25 mouse cellular contexts compared by ENCODE assay signal in the genomic region with DNA sequence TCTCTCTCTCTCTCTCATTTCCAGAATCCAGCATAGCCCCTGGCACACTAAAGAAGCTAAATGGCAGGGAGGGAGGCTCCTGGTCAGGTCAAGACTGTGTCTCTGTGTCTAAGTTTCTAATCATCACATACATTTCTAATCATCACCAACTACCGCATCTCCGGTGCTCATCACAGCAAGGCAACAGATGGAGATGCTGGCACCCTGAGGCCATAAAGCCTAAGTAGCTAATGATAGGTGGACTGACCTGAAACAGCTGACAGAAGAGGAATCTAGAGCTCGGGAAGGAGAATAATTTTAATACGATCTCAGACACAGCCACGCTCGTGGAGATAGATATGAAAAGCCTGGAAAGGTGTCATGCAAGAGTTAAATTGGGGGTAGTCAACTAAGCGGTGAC.
DNase-seq lines count a peak whose midpoint lies in the region; TF ChIP-seq lines count a peak whose summit lies in the region.
"Had no signal": no experiment of that assay in that cellular context is flagged by ENCODE, and none has a peak within 500 bp of the region (broad histone marks: within the 10 kb centered on the region; RNA-seq: fewer than 3 reads in every experiment).

No protein-coding gene starts in this region.

- peak overlapping the region; percentile 57 for H3K27ac ChIP-seq in cerebellum, adult 2 months (ENCODE audit: insufficient read depth, low read length)
- H3K27ac ChIP-seq in left cerebral cortex, adult 2 months, result no peak overlapping the region
- H3K27ac ChIP-seq: embryonic facial prominence, embryonic 12.5 days; embryonic facial prominence, embryonic 15.5 days; forebrain, embryonic 12.5 days; forebrain, embryonic 15.5 days; heart, adult 2 months; heart, embryonic 10.5 days; heart, embryonic 13.5 days; hindbrain, embryonic 12.5 days; hindbrain, embryonic 15.5 days had no signal

- intact Hi-C loops in left cerebral cortex, adult 2 months (cut with DNase I), result no loop called here

- H3K4me3 ChIP-seq in cerebellum, adult 2 months (replicated peaks; ENCODE audit: insufficient read depth, low read depth, low read length), result no peak overlapping the region
- no peak overlapping the region for H3K4me3 ChIP-seq in left cerebral cortex, adult 2 months
- H3K4me3 ChIP-seq: embryonic facial prominence, embryonic 12.5 days; embryonic facial prominence, embryonic 15.5 days; forebrain, embryonic 12.5 days; forebrain, embryonic 15.5 days; heart, adult 2 months; heart, embryonic 10.5 days; heart, embryonic 13.5 days; hindbrain, embryonic 12.5 days; hindbrain, embryonic 15.5 days had no signal

- WGBS in cerebellum, adult 2 months, result 12% methylated on average over 7 of the region's 7 CpGs

- no peak for TF ChIP-seq POLR2A in cerebellum, adult 2 months (IDR thresholded peaks at IDR 0.05; ENCODE audit: borderline replicate concordance, insufficient read depth, low read length)

- H3K27me3 ChIP-seq in cerebellum, adult 2 months (ENCODE audit: control insufficient read depth, insufficient read depth, low read length), result no peaks in the 10 kb centered on the region
- H3K27me3 ChIP-seq: CH12.LX; embryonic facial prominence, embryonic 12.5 days; embryonic facial prominence, embryonic 15.5 days; forebrain, embryonic 12.5 days; forebrain, embryonic 15.5 days; heart, embryonic 13.5 days; hindbrain, embryonic 12.5 days; hindbrain, embryonic 15.5 days; Patski had no signal

- H3K4me1 ChIP-seq in cerebellum, adult 2 months (ENCODE audit: control insufficient read depth, insufficient read depth, low read length), result peaks cover 21% of the 10 kb centered on the region
- H3K4me1 ChIP-seq: embryonic facial prominence, embryonic 12.5 days; embryonic facial prominence, embryonic 15.5 days; forebrain, embryonic 15.5 days; heart, embryonic 10.5 days; heart, embryonic 13.5 days; hindbrain, embryonic 12.5 days; hindbrain, embryonic 15.5 days had no signal

- no peak for TF ChIP-seq CTCF in cerebellum, adult 2 months (IDR thresholded peaks at IDR 0.05; ENCODE audit: borderline replicate concordance, insufficient read depth, low read depth, low read length)
- no peak for TF ChIP-seq CTCF in left cerebral cortex, adult 2 months (IDR thresholded peaks at IDR 0.05)

- peak; percentile 46 for DNase-seq in cerebellum, adult 11 months
- DNase-seq in cerebellum, postnatal 4 days (ENCODE audit: low spot score in 2 of 2), result no peak
- peak; percentile 54 to 75 for DNase-seq in cerebellum, adult 2 months
- peak; percentile 52 to 56 for DNase-seq in cerebellum, postnatal 14 days
- no peak for DNase-seq in kidney, postnatal 36 days
- DNase-seq in left cerebral cortex, adult 2 months (ENCODE audit: extremely low spot score in 1 of 2, low spot score in 2 of 2), result no peak
- DNase-seq in heart, adult 18-20 months, result no peak
- DNase-seq: adrenal gland, postnatal 10 days; adrenal gland, postnatal 36 days; B cell, adult 2 months; gastrocnemius, postnatal 25 days; heart, adult 2 months; heart, postnatal 14 days; kidney, adult 11 months; kidney, adult 8-10 months had no signal

Comparison
In these comparisons a context has a peak if more than half of its experiments do, and no peak if none do; other contexts are left out.
1. DNase-seq: peak in cerebellum, adult 11 months (single experiment), cerebellum, adult 2 months (2 of 2) and cerebellum, postnatal 14 days (2 of 2); none in cerebellum, postnatal 4 days (0 of 2), kidney, postnatal 36 days (0 of 2), left cerebral cortex, adult 2 months (0 of 2) and heart, adult 18-20 months (0 of 2).